In genomic region chr13:37845156-37845555, GRCm38 (mm10) we compare ENCODE assay signal across 15 mouse cellular contexts.
A peak's percentile ranks its signal among the peaks of the same experiment; 100 is the strongest.
DNase-seq lines count a peak whose midpoint lies in the region; ATAC-seq and TF ChIP-seq lines count a peak whose summit lies in the region.
"Had no signal": no experiment of that assay in that cellular context is flagged by ENCODE, and none has a peak within 500 bp of the region (broad histone marks: within the 10 kb centered on the region; RNA-seq: fewer than 3 reads in every experiment).

No protein-coding gene starts in this region.

- H3K4me3 ChIP-seq in kidney, adult 2 months (ENCODE audit: insufficient read depth, low read depth, low read length): no peak overlapping the region
- H3K4me3 ChIP-seq in stomach, embryonic 14.5 days (ENCODE audit: low read depth, low read length): no peak overlapping the region
- H3K4me3 ChIP-seq in stomach, postnatal 0 days (ENCODE audit: low read depth, low read length): no peak overlapping the region
- no peak overlapping the region for H3K4me3 ChIP-seq in liver, embryonic 14.5 days (ENCODE audit: insufficient read depth in 1 of 2, low read depth in 2 of 2, low read length in 2 of 2)

- H3K4me1 ChIP-seq in kidney, adult 2 months (ENCODE audit: control insufficient read depth, insufficient read depth, low read length): peaks cover 43% of the 10 kb centered on the region
- H3K4me1 ChIP-seq in stomach, embryonic 14.5 days (ENCODE audit: control insufficient read depth, insufficient read depth, low read length): peaks cover 4% of the 10 kb centered on the region; the same call in 1 of the 2 replicates
- no peaks in the 10 kb centered on the region for H3K4me1 ChIP-seq in stomach, postnatal 0 days (replicated peaks; ENCODE audit: control insufficient read depth, insufficient read depth)
- peaks cover 9 to 37% of the 10 kb centered on the region in 2 experiments for H3K4me1 ChIP-seq in liver, embryonic 14.5 days (replicated peaks; ENCODE audit: control insufficient read depth in 2 of 2, insufficient read depth in 2 of 2, low read length in 1 of 2)

- H3K27ac ChIP-seq in kidney, adult 2 months (ENCODE audit: insufficient read depth, low read depth, low read length): peak overlapping the region; percentile 87
- peak overlapping the region; percentile 24; the same call in 1 of the 2 replicates for H3K27ac ChIP-seq in stomach, embryonic 14.5 days (ENCODE audit: low read length)
- no peak overlapping the region for H3K27ac ChIP-seq in stomach, postnatal 0 days (replicated peaks)
- no peak overlapping the region for H3K27ac ChIP-seq in liver, embryonic 14.5 days

- 48% methylated on average over 3 of the region's 3 CpGs for WGBS in kidney, adult 2 months
- 59% methylated on average over 3 of the region's 3 CpGs for WGBS in stomach, embryonic 14.5 days
- 71% methylated on average over 3 of the region's 3 CpGs for WGBS in stomach, postnatal 0 days
- 50% methylated on average over 3 of the region's 3 CpGs for WGBS in liver, embryonic 14.5 days (ENCODE audit: insufficient replicate concordance)

- TF ChIP-seq EP300 in stomach, postnatal 0 days (optimal IDR thresholded peaks at IDR 0.05): no peak
- TF ChIP-seq EP300 in liver, embryonic 14.5 days (IDR thresholded peaks at IDR 0.05; ENCODE audit: low read depth): no peak

- no peak for ATAC-seq in stomach, embryonic 14.5 days (ENCODE audit: insufficient number of reproducible peaks, insufficient read depth, low FRiP score, low read depth)
- no peak for ATAC-seq in stomach, postnatal 0 days (ENCODE audit: low FRiP score, low TSS enrichment)
- ATAC-seq in liver, embryonic 14.5 days (ENCODE audit: insufficient read depth): 0 out of 2 replicates have a peak, but pooled peaks have one; percentile 34
- ATAC-seq: activated CD4-positive, CD25-positive, alpha-beta regulatory T cell, adult 4 months; CD4-positive, CD25-positive, alpha-beta regulatory T cell, adult 4 months had no signal

- no peaks in the 10 kb centered on the region for H3K9me3 ChIP-seq in stomach, embryonic 14.5 days (ENCODE audit: control insufficient read depth, low read depth, low read length)
- H3K9me3 ChIP-seq in stomach, postnatal 0 days (ENCODE audit: control insufficient read depth, low read length): no peaks in the 10 kb centered on the region
- H3K9me3 ChIP-seq in liver, embryonic 14.5 days (ENCODE audit: control insufficient read depth, low read length): no peaks in the 10 kb centered on the region

- no peak overlapping the region for H3K4me2 ChIP-seq in stomach, embryonic 14.5 days (replicated peaks; ENCODE audit: low read depth, low read length)
- H3K4me2 ChIP-seq in stomach, postnatal 0 days (replicated peaks; ENCODE audit: low read depth): no peak overlapping the region
- H3K4me2 ChIP-seq in liver, embryonic 14.5 days (ENCODE audit: low read depth): no peak overlapping the region
- H3K4me2 ChIP-seq: lung, embryonic 14.5 days had no signal

- H3K9ac ChIP-seq in stomach, embryonic 14.5 days (replicated peaks; ENCODE audit: low read depth, low read length): no peak overlapping the region
- H3K9ac ChIP-seq in stomach, postnatal 0 days (ENCODE audit: low read length): no peak overlapping the region
- no peak overlapping the region for H3K9ac ChIP-seq in liver, embryonic 14.5 days (replicated peaks)
- H3K9ac ChIP-seq: lung, embryonic 14.5 days had no signal

- TF ChIP-seq CTCF in kidney, adult 2 months (conservative IDR thresholded peaks at IDR 0.05; ENCODE audit: insufficient read depth, insufficient read length, low read depth, low read length): no peak
- no peak for TF ChIP-seq CTCF in stomach, postnatal 0 days (IDR thresholded peaks at IDR 0.05; ENCODE audit: low read depth)
- TF ChIP-seq CTCF in liver, embryonic 14.5 days (IDR thresholded peaks at IDR 0.05; ENCODE audit: low read depth): no peak

- no peak for TF ChIP-seq POLR2A in kidney, adult 2 months (IDR thresholded peaks at IDR 0.05; ENCODE audit: low read depth, low read length)

- H3K27me3 ChIP-seq in kidney, adult 2 months (replicated peaks; ENCODE audit: control insufficient read depth, insufficient read depth, low read length): no peaks in the 10 kb centered on the region
- H3K27me3 ChIP-seq in stomach, embryonic 14.5 days (ENCODE audit: control insufficient read depth, insufficient read depth, low read length): no peaks in the 10 kb centered on the region
- H3K27me3 ChIP-seq in stomach, postnatal 0 days (ENCODE audit: control insufficient read depth, insufficient read depth, low read length): no peaks in the 10 kb centered on the region
- H3K27me3 ChIP-seq in liver, embryonic 14.5 days (ENCODE audit: control insufficient read depth, insufficient read depth, low read length): no peaks in the 10 kb centered on the region

- peak; percentile 46 for DNase-seq in kidney, adult 2 months
- no peak for DNase-seq in kidney, adult 8-10 months
- no peak for DNase-seq in stomach, postnatal 0 days (ENCODE audit: low spot score)
- DNase-seq in liver, embryonic 14.5 days (ENCODE audit: low read depth in 3 of 3, low spot score in 3 of 3): no peak
- no peak for DNase-seq in frontal cortex, adult 2 months (ENCODE audit: extremely low spot score in 1 of 2, low spot score in 1 of 2)
- no peak for DNase-seq in c-Kit-positive CD71-positive TER-119-positive erythroid progenitor cells, embryonic 14.5 days (ENCODE audit: low spot score)
- DNase-seq: cerebellum, adult 9-11 months; embryo, embryonic 11 days; heart, postnatal 36 days; lung, embryonic 14.5 days; retina, postnatal 1 day; thymus, adult 2 months had no signal

- H3K36me3 ChIP-seq in kidney, adult 2 months (ENCODE audit: control insufficient read depth, insufficient read depth, low read length): no peaks in the 10 kb centered on the region
- no peaks in the 10 kb centered on the region for H3K36me3 ChIP-seq in stomach, embryonic 14.5 days (ENCODE audit: control insufficient read depth, insufficient read depth, low read length)
- no peaks in the 10 kb centered on the region for H3K36me3 ChIP-seq in stomach, postnatal 0 days (ENCODE audit: control insufficient read depth, insufficient read depth, low read length)
- no peaks in the 10 kb centered on the region for H3K36me3 ChIP-seq in liver, embryonic 14.5 days (replicated peaks; ENCODE audit: control insufficient read depth, insufficient read depth, low read depth)

Comparison
In these comparisons a context has a peak if more than half of its experiments do, and no peak if none do; other contexts are left out.
1. H3K27ac ChIP-seq: peak in kidney, adult 2 months (single experiment) and stomach, embryonic 14.5 days (single experiment); none in stomach, postnatal 0 days (single experiment) and liver, embryonic 14.5 days (single experiment).